Mouse (Mus musculus) C2C12 (cell line): ENCODE measurements around the gene Edn3. TPM values are rescaled to one million over a fixed set of nuclear protein-coding genes. Genes with fewer than 3 reads are reported as not detected.

Experiments
- H3K27me3 ChIP-seq: one replicate; pipeline ENCODE4 v1.6.1; 2011; ENCODE audit not compliant: control insufficient read depth, insufficient read depth, insufficient read length
- H3K36me3 ChIP-seq: one replicate; pipeline ENCODE4 v1.6.1; 2011; ENCODE audit not compliant: control insufficient read depth, insufficient read depth
- H3K4me3 ChIP-seq: one replicate; pipeline ENCODE4 v1.5.1; 2011; ENCODE audit warnings: mild to moderate bottlenecking, control low read depth; ENCODE audit not compliant: poor library complexity, insufficient read depth, severe bottlenecking
- H3K79me2 ChIP-seq: one replicate; pipeline ENCODE4 v1.6.1; 2011; ENCODE audit not compliant: control insufficient read depth, insufficient read depth
- H3K79me3 ChIP-seq: one replicate; pipeline ENCODE4 v1.6.1; 2011; ENCODE audit warnings: low read depth, control low read depth
- H3ac ChIP-seq: one replicate; pipeline ENCODE3; 2011; ENCODE audit warnings: low read depth; ENCODE audit not compliant: control insufficient read depth, insufficient read length
- CEBPB ChIP-seq: IDR thresholded peaks from one replicate; pipeline ENCODE4 v1.6.1; 2011; ENCODE audit warnings: low read depth, mild to moderate bottlenecking, control low read depth, moderate library complexity
- CTCF ChIP-seq: IDR thresholded peaks from one replicate; pipeline ENCODE4 v1.5.1; 2011; ENCODE audit not compliant: control insufficient read depth, insufficient read depth, insufficient read length
- FOSL1 ChIP-seq: IDR thresholded peaks from one replicate; pipeline ENCODE4 v1.8.0; 2011; ENCODE audit warnings: mild to moderate bottlenecking, low read length; ENCODE audit not compliant: poor library complexity, insufficient read depth, severe bottlenecking
- MAX ChIP-seq: IDR thresholded peaks from one replicate; pipeline ENCODE4 v1.6.1; 2011; ENCODE audit warnings: mild to moderate bottlenecking, control low read depth
- MYOD1 ChIP-seq: IDR thresholded peaks from one replicate; pipeline ENCODE4 v1.6.1; 2011; ENCODE audit warnings: low read depth; ENCODE audit not compliant: control insufficient read depth, insufficient read length
- MYOG ChIP-seq: IDR thresholded peaks from one replicate; pipeline ENCODE4 v1.6.1; 2011; ENCODE audit not compliant: control insufficient read depth, insufficient read length; ENCODE audit errors: extremely low read depth
- USF1 ChIP-seq: IDR thresholded peaks from one replicate; pipeline ENCODE4 v1.6.1; 2011; ENCODE audit warnings: low read depth, mild to moderate bottlenecking, control low read depth, moderate library complexity
- long read RNA-seq, 2 experiments: library from polyadenylated mRNA; unstranded; transcript quantifications; one replicate each; pipeline ENCODE4 v2.0.0; 2019 to 2020
- polyA plus RNA-seq: library from polyadenylated mRNA; unstranded; fragments of >200 nt; fragmentation: generic; extraction: Trizol; gene quantifications from one replicate; pipeline ENCODE4 v1.2.1, GENCODE M21; 2012; ENCODE audit warnings: missing spikeins

Edn3 gene
- not detected for polyA plus RNA-seq
- long read RNA-seq, experiment 1: 0 reads
- long read RNA-seq, experiment 2: 0 reads

DNA sequence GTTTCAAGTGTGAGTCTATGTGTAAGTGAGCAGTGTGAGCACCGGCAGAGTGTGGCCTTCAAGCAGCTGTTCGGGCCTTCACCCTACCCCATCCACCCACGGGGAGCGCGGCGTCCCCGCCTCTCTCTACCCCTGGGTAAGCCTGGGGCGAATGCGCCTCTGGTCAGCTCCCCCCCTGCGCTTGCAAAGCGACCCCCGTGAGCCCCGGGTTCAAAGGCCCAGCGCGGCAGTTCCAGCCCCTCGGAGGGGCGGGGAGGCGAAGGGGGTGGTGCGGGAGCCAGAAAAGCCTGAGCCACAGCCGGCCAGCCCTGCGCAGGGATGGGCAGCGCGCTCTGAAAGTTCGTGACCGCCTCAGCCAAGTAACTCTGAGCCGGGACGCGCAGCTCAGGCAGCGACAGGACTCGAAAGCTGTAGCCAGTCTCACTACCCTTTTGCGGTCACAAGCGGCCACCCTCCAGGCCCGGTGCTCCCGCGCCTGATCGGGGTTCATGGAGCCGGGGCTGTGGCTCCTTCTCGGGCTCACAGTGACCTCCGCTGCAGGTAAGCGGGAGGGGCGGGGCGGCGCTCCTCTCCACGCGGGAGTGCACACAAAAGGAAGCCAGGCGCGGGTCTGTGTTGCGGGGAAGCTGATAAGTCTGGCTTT lies at the start of gene Edn3:
Edn3 (plus strand) TSS at position 141 of the 643 bp plus-strand sequence.
- Histone ChIP-seq H3K4me3 (no peak within 1 kb of the TSS), H3K79me2 (no peaks in the 10 kb centered on the region)
- TF ChIP-seq USF1 (no peak), MAX (no peak), CTCF (no peak), MYOD1 (no peak), CEBPB (no peak), FOSL1 (no peak), MYOG (no peak)

DNA sequence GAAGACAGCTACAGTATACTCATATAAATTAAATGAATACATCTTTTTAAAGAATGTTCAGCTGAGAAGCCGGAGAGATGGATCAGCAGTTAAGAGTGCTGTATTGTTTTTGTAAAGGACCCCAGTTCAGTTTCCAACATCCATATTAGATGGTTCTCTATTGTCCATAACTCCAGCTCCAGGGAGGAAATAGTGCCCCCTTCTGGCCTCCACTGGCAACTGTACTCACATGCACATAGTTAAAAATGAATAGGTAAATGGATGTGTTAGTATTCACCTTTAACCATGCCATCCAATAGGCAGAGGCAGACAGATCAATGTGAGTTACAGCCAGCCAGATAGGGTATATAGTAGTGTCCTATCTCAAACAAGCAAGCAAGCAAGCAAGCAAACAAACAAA lies 48.4 kb upstream of the Edn3 start:
- H3K79me2 ChIP-seq: no peaks in the 10 kb centered on the region
- TF ChIP-seq MAX (no peak), MYOG (no peak), CEBPB (no peak), FOSL1 (no peak), USF1 (no peak), MYOD1 (no peak), CTCF (no peak)
- no peaks in the 10 kb centered on the region for H3K27me3 ChIP-seq
- H3ac ChIP-seq: no peak overlapping the region
- H3K79me3 ChIP-seq: no peaks in the 10 kb centered on the region
- no peak overlapping the region for H3K4me3 ChIP-seq
- H3K36me3 ChIP-seq: no peaks in the 10 kb centered on the region

More for the DNA sequence above, at the start of gene Edn3:
- Histone ChIP-seq H3K27me3 (no peaks in the 10 kb centered on the region), H3ac (no peak within 1 kb of the TSS), H3K36me3 (no peaks in the 10 kb centered on the region), H3K79me3 (no peaks in the 10 kb centered on the region)

DNA sequence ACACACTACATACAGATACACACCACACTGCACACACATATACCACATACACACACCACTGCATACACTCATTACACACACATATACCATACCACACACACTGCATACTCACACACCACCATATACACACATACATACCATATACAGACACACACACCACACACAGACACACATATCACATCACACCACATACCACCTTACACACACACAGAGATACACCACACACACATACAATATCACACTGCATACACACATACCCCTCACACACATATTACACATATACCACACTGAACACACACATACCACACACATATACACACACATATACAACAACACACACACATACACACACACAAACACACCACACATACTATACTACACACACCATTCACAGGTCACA lies 44.5 kb upstream of the Edn3 start:
- TF ChIP-seq FOSL1 (no peak), USF1 (no peak)
- Histone ChIP-seq H3K27me3 (no peaks in the 10 kb centered on the region), H3K79me3 (no peaks in the 10 kb centered on the region), H3K79me2 (no peaks in the 10 kb centered on the region), H3K4me3 (no peak overlapping the region), H3ac (no peak overlapping the region), H3K36me3 (no peaks in the 10 kb centered on the region)

GRCm38 (mm10) chr2:174717857-174718256 lies 42.6 kb upstream of the Edn3 start:
- Histone ChIP-seq H3ac (no peak overlapping the region), H3K79me3 (no peaks in the 10 kb centered on the region), H3K36me3 (no peaks in the 10 kb centered on the region), H3K27me3 (no peaks in the 10 kb centered on the region), H3K79me2 (no peaks in the 10 kb centered on the region), H3K4me3 (no peak overlapping the region)
- no peak for TF ChIP-seq FOSL1
- no peak for TF ChIP-seq USF1
- TF ChIP-seq MAX: no peak
- TF ChIP-seq CTCF: no peak
- no peak for TF ChIP-seq CEBPB
- no peak for TF ChIP-seq MYOD1
- TF ChIP-seq MYOG: no peak

DNA sequence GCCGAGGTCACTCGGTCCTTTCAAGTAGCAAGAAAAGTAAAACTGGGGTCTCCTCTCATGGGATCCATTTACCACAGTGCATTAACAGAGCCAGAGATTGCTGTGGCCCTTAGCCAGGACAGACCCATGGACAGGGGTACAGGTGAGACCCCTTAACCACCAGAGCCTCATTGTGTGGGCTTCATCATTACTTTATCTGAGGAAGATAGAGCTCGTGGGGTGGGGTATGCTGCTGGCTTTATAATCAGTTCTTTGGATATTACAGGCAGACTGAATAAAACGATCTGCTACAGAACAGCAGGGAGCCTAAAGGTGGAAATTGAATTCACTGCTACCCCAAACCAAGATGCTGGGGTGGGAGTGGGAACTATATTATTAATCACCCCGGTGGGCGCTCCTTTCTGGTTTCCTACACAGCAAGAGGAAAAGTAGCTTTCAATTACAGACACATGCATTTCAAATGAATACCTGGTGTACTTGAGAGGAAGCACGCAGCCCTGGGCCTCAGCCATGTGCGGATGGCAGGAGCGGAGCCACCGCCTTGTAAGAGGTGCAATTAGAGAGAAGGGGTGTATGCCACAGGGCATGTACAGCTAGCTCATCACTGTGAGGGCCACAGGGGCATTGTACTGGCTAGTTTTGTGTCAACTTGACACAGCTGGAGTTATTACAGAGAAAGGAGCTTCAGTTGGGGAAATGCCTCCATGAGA lies 33.1 kb upstream of the Edn3 start:
- H3K4me3 ChIP-seq: no peak overlapping the region

DNA sequence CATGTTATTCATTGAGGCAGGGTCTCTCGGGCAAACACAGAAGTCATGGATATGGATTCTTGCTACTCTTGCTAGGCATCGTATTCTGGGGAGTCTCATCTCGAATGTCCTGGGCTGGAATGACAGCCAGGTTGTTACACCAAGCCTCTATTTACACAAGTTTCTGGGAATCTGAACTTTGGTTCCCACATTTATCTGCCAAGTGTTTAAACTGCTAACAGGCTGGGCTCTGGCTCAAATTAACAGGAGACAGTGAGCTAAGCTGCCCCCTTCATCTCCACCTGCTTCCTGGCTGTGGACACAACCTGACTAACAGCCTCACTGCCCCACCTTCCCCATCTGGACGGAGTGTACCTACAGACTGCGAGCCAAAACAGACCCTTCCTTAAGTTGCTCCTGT lies 28.5 kb upstream of the Edn3 start:
- H3K79me3 ChIP-seq: no peaks in the 10 kb centered on the region
- H3K27me3 ChIP-seq: no peaks in the 10 kb centered on the region
- no peaks in the 10 kb centered on the region for H3K36me3 ChIP-seq
- H3ac ChIP-seq: no peak overlapping the region
- TF ChIP-seq USF1 (no peak), MYOG (no peak), MYOD1 (no peak), MAX (no peak), FOSL1 (no peak), CEBPB (no peak), CTCF (no peak)
- H3K79me2 ChIP-seq: no peaks in the 10 kb centered on the region
- no peak overlapping the region for H3K4me3 ChIP-seq

More for the DNA sequence above, 33.1 kb upstream of the Edn3 start:
- Histone ChIP-seq H3K36me3 (no peaks in the 10 kb centered on the region), H3ac (no peak overlapping the region), H3K79me2 (no peaks in the 10 kb centered on the region), H3K79me3 (no peaks in the 10 kb centered on the region), H3K27me3 (no peaks in the 10 kb centered on the region)
- no peak for TF ChIP-seq FOSL1
